Mouse (Mus musculus) left cerebral cortex, postnatal 14 days (tissue): Measurements from ENCODE around the gene Prm1. TPM values are rescaled to one million over a fixed set of nuclear protein-coding genes. Genes with fewer than 3 reads are reported as not detected.
"Not testable (repeated sequence)": the region's sequence is repeated elsewhere in the genome, so short reads cannot be mapped to it uniquely, and the experiment has no call there.

Experiments
- DNase-seq, 2 experiments: peaks; one replicate each; pipeline ENCODE4 v3.0.0; 2021 to 2022; ENCODE audit warnings: low spot score in 2 of 2, mixed read lengths in 1 of 2
- intact Hi-C: fragments of 180-260 bp; cut with DNase I; formaldehyde crosslinking; loops from one replicate; pipeline ENCODE4 v1.15.1; 2025
- total RNA-seq, 2 experiments: library from RNA; stranded (reverse); gene quantifications; 2 replicates each; pipeline ENCODE4 v1.2.3; 2021

Prm1 gene
- total RNA-seq, 2 experiments from 2014 or later: not detected

- intact Hi-C loops: no loop called here
- DNase-seq: no peak
These were observed 22.3 kb upstream of the Prm1 start for GRCm38 (mm10) chr16:10827766-10828460.

GRCm38 (mm10) chr16:10827269-10827668, 21.6 kb upstream of the Prm1 start:
- intact Hi-C loops: no loop called here
- no peak for DNase-seq

- intact Hi-C loops: no loop called here
- DNase-seq: no peak
These were observed 20.2 kb upstream of the Prm1 start for GRCm38 (mm10) chr16:10825840-10826239.

- DNase-seq: no peak
- intact Hi-C loops: no loop called here
These were observed 18.9 kb upstream of the Prm1 start for GRCm38 (mm10) chr16:10824536-10824935.

GRCm38 (mm10) chr16:10821387-10821786, 15.7 kb upstream of the Prm1 start:
- intact Hi-C loops: no loop called here
- no peak for DNase-seq

- no peak for DNase-seq
- intact Hi-C loops: no loop called here
These were observed 14.3 kb upstream of the Prm1 start for GRCm38 (mm10) chr16:10819966-10820365.

- intact Hi-C loops: no loop called here
- DNase-seq: no peak
These were observed 13.0 kb upstream of the Prm1 start for GRCm38 (mm10) chr16:10818579-10819135.

- DNase-seq: no peak
- intact Hi-C loops: no loop called here
These were observed 9.2 kb upstream of the Prm1 start for GRCm38 (mm10) chr16:10814864-10815263.

GRCm38 (mm10) chr16:10813726-10814125, 8.1 kb upstream of the Prm1 start:
- DNase-seq: no peak
- intact Hi-C loops: no loop called here

- intact Hi-C loops: no loop called here
- no peak for DNase-seq
These were observed 7.3 kb upstream of the Prm1 start, which contains the start of gene Gm11172 for GRCm38 (mm10) chr16:10812865-10813371. Gene Gm11172, plus strand, starts transcription at chr16:10812915.

GRCm38 (mm10) chr16:10810376-10810775, 4.7 kb upstream of the Prm1 start:
- intact Hi-C loops: no loop called here
- no peak for DNase-seq

GRCm38 (mm10) chr16:10802420-10802819, 3.2 kb downstream of the Prm1 start:
- intact Hi-C loops: not testable (repeated sequence)

GRCm38 (mm10) chr16:10796034-10796433, 9.6 kb downstream of the Prm1 start, which contains the start of gene Prm2:
Gene Prm2, minus strand, starts transcription at chr16:10796134.
- intact Hi-C loops: no loop called here

More at GRCm38 (mm10) chr16:10802420-10802819, 3.2 kb downstream of the Prm1 start:
- not testable (repeated sequence) for DNase-seq

GRCm38 (mm10) chr16:10790702-10791101, 14.9 kb downstream of the Prm1 start, which contains the start of gene Prm3:
Gene Prm3, minus strand, starts transcription at chr16:10790914.
- no peak for DNase-seq
- intact Hi-C loops: no loop called here

More at GRCm38 (mm10) chr16:10796034-10796433, 9.6 kb downstream of the Prm1 start, which contains the start of gene Prm2:
- DNase-seq: no peak

- intact Hi-C loops: loop anchor here (5.0 kb wide), 3 partner anchors 48 to 202 kb away; partner anchors contain the start of gene Rmi2
- DNase-seq: no peak
These were observed 16.8 kb downstream of the Prm1 start for GRCm38 (mm10) chr16:10788866-10789265.

GRCm38 (mm10) chr16:10788271-10788670, 17.4 kb downstream of the Prm1 start, which contains the start of gene Tnp2:
Gene Tnp2, minus strand, starts transcription at chr16:10788660.
- DNase-seq: no peak

GRCm38 (mm10) chr16:10787548-10788058, 18.0 kb downstream of the Prm1 start:
- intact Hi-C loops: loop anchor here (5.0 kb wide), 3 partner anchors 50 to 200 kb away; partner anchors contain the start of gene Rmi2
- no peak for DNase-seq

More at GRCm38 (mm10) chr16:10788271-10788670, 17.4 kb downstream of the Prm1 start, which contains the start of gene Tnp2:
- intact Hi-C loops: loop anchor here (5.0 kb wide), 3 partner anchors 49 to 201 kb away; partner anchors contain the start of gene Rmi2

GRCm38 (mm10) chr16:10786782-10787547, 18.7 kb downstream of the Prm1 start:
- intact Hi-C loops: loop anchor here (5.0 kb wide), 3 partner anchors 50 to 200 kb away; partner anchors contain the start of gene Rmi2
- DNase-seq: no peak

- intact Hi-C loops: loop anchor here (5.0 kb wide), 3 partner anchors 51 to 199 kb away; partner anchors contain the start of gene Rmi2
These were observed 19.4 kb downstream of the Prm1 start for GRCm38 (mm10) chr16:10786288-10786687.

More at GRCm38 (mm10) chr16:10786288-10786687, 19.4 kb downstream of the Prm1 start:
- peak; percentile 83 to 90 for DNase-seq
